Mouse (Mus musculus) kidney, adult 11 months (tissue): ENCODE measurements around the gene Gm10382.
A peak's percentile ranks its signal among the peaks of the same experiment; 100 is the strongest.
"Not testable (repeated sequence)": the region's sequence is repeated elsewhere in the genome, so short reads cannot be mapped to it uniquely, and the experiment has no call there.

Experiments
- DNase-seq: peaks from one replicate; pipeline ENCODE4 v3.0.0; 2022

Gene Gm10382

DNA sequence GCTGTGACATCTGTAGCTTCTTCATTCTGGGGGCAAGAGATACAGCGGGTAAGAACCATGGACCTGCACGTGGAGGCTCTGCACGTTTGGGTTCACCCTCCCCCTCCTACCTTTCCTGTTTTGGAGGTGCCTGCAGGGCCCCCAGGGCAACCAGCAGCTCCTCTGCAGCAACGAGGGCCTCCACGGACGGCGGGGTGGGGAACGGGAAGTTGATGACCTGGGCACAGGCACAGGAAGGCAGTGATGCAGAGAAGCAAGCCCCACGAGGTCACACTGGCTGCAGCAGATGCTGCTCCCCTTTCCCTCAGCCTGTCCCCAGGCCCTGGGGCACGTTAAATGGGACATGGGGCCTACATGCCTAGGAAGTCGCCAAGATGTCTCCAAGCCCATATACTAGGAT lies 30.0 kb downstream of the Gm10382 start:
- no peak for DNase-seq

DNA sequence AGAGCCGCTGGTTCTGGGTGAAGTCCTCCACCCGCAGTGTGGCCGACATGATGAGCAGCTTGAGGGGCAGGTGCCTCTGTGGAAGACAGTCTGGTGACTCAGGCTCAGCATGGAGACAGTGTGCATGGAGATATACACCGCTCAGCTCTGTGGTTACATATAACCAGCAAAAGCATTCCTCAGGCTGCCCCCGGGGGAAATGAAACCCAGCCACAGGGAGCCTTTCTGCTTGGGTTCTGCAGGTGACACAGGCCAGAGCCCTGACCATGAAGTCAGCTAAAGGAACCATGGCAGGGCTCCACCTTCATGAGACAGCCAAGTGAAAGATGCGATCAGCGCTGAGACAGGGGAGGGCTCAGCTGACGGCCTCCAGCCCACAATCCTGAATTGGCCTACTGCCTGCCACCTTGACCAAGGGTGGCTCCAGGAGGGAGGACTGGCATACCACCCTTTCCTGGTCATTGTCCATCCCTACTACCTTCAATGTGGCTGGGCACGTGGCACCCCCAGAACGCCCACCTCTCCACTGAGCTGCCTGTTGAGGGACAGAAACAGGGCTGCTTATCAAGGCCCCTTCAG lies 36.7 kb downstream of the Gm10382 start:
- no peak for DNase-seq

DNA sequence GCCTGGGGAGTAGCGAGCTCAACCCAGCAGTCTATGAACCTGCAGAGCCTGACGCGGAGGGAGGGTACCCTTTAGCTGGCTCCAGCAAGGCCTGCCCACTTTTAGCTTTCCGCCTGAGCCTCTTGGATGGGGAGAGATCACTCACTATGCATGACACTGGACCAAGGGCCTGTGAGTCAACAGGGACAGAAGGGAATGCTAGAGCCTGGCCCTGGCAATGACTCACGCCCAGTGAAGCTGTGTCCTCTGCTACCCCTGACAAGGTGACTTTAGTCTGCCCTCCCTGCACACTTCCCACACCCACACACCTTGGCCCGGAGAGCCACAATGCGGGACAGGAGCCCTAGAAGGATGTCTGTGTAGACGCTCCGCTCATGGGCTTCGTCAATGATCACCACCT lies 37.2 kb downstream of the Gm10382 start:
- no peak for DNase-seq

DNA sequence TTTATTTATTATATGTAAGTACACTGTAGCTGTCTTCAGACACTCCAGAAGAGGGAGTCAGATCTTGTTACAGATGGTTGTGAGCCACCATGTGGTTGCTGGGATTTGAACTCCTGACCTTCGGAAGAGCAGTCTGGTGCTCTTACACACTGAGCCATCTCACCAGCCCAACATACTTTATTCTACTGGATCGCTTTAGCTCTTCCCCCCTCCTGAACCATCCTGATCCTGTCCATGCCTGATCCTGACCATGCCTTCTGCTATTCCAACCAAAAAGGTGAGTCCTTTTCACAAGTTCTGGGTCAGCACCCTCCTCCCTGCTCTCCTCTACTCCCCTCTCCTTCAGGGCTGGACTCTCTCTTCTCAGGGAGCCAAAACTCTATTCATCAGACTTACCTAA lies 43.2 kb downstream of the Gm10382 start:
- not testable (repeated sequence) for DNase-seq

DNA sequence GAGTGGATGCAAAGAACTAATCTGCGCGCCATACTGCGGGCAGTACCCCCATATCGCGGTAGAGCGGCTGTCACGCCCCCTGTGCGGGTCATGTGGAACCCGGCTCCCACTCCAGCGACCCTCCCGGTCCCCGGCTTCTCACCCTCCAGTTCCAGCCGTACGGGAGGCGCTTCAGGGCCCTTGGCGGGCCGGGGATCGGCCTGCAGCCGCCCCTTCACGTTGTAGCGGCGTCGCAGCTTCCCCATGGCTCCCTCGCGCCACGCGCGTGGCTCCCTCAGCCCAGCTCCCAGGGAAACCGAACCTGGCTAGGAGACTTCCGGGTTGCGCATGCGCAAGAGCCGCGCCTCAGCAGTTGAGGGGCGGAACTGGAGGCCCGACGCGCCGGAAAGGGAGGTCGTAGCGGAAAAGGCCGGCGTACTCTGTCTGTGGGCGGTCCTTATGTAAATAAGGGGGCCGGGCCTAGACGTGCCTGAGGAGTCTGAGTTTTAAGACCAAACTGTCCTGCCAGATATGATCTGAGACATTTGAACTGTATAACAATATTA lies 44.7 kb downstream of the Gm10382 start, which contains the start of gene Dhx37:
TSS of gene Dhx37 (minus strand) at position 329 of the 545 bp plus-strand sequence.
- peak; percentile 91 for DNase-seq

DNA sequence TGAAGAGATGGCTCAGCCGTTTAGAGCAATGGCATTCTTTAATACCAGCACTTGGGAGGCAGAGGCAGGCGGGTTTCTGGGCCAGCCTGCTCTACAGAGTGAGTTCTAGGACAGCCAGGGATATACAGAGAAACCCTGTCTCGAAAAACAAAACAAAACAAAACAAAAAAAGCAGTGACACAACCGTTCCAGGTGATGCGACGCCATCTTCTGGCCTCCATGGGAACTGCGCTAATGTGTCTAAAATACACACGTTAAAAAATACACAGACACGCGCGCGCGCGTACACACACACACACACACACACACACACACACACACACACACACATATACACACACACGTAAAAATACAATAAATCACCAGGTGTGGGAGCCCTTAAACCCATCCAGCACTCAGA lies 45.2 kb downstream of the Gm10382 start:
- DNase-seq = not testable (repeated sequence)
